Mouse (Mus musculus) bone marrow, adult 2 months (tissue): ENCODE measurements around the gene C530025M09Rik.

Experiments used
- CTCF ChIP-seq: fragments of 200-500 bp; IDR thresholded peaks from 2 replicates; pipeline ENCODE4 v1.5.1; 2011; ENCODE audit warnings: low read length, control low read depth; ENCODE audit not compliant: control insufficient read depth, insufficient read depth
- POLR2A ChIP-seq: fragments of 200-500 bp; IDR thresholded peaks from 2 replicates; pipeline ENCODE4 v1.6.1; 2011; ENCODE audit warnings: low read depth, mild to moderate bottlenecking, control low read depth, low read length, borderline replicate concordance; ENCODE audit not compliant: control insufficient read depth

GRCm38 (mm10) chr2:149819751-149820150, 11.3 kb downstream of the C530025M09Rik start:
- TF ChIP-seq CTCF (no peak), POLR2A (no peak)
